Mouse (Mus musculus) telencephalon, adult 2 months (tissue): Measurements from ENCODE around the gene Arfgap3.
"Not testable (repeated sequence)": the region's sequence is repeated elsewhere in the genome, so short reads cannot be mapped to it uniquely, and the experiment has no call there.

Source experiments
- DNase-seq: peaks from one replicate; pipeline ENCODE4 v3.0.0-alpha.2; 2011; ENCODE audit warnings: low read depth, low spot score

Arfgap3 gene

GRCm38 (mm10) chr15:83345898-83346529, 4.0 kb downstream of the Arfgap3 start:
- DNase-seq: no peak

DNA sequence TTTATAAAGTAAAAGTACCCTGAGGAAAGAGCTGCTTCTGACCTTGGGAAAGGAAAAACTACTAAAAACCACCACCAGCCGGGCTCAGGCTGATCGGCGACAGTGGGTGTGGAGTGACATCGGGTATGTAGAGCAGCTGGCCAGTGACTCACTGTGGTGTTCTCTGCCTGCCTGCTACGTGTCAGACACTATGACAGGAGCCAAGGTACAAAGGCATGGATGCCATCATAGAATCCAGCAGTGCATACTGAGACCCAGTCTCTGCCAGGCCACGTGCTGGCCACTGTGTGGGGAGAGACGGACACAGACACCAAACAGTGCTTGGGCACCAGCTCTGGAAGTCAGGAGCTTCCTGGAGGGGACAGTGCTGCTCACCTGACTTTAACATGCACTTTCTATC, 5.1 kb downstream of the Arfgap3 start:
- peak; percentile 26 for DNase-seq

DNA sequence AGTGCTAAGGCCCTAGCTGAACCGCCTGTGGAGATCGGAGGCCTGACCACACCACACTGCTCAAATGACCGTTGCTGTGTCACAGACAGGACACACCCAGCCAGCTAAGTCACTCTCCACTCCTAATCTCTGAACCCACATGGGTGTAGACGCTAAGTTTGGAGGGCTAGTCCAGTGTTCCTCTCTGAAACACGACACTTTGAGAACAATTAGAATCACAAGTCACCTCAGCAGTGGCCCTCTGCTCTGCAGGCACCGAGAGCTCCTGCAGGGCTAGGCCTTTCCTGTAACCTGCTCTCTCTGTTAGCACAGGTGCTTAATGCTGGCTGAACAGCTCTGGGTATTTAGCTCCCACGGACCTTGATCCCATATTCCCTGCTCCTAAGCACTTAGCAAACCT, 5.9 kb downstream of the Arfgap3 start:
- DNase-seq: no peak

DNA sequence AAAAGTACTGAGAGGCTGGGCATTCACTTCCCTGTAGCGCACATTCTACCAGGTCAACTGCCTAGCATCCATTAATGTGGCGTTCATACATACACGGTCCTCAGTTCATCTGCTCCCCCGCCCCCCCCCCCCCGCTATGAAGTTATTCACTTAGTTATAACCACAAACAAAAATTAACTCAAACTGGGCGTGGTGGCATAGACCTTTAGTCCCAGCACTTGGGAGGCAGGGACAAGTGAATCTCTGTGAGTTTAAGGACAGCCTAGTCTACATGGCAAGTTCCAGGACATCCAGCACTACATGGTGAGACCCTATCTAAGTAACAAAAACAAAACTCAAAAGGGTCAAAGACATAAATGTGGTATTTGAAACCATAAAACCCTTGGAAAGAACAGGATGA, 11.1 kb downstream of the Arfgap3 start:
- no peak for DNase-seq

GRCm38 (mm10) chr15:83337903-83338870, 11.9 kb downstream of the Arfgap3 start:
- no peak for DNase-seq

GRCm38 (mm10) chr15:83332373-83332772, 17.7 kb downstream of the Arfgap3 start:
- DNase-seq: no peak

GRCm38 (mm10) chr15:83328952-83329351, 21.1 kb downstream of the Arfgap3 start:
- no peak for DNase-seq

DNA sequence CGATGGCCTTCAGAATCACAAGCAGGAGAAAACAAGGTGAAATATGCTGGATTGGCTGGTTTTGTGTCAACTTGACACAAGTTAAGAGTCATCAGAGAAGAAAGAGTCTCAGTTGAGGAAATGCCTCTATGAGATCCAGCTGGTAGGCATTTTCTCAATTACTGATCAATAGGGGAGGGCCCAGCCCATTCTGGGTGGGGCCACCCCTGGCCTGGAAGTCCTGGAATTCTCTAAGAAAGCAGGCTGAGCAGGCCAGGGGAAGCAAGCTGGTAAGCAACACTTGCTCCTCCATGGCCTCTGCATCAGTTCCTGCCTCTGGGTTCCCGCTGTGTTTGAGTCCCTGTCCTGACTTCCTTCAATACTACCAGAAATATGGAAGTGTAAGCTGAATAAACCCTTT, 27.0 kb downstream of the Arfgap3 start:
- no peak for DNase-seq

GRCm38 (mm10) chr15:83314914-83315313, 35.1 kb downstream of the Arfgap3 start:
- DNase-seq: no peak

GRCm38 (mm10) chr15:83309878-83310277, 40.2 kb downstream of the Arfgap3 start:
- no peak for DNase-seq

- not testable (repeated sequence) for DNase-seq
Observed at GRCm38 (mm10) chr15:83308708-83309107, 41.3 kb downstream of the Arfgap3 start.

DNA sequence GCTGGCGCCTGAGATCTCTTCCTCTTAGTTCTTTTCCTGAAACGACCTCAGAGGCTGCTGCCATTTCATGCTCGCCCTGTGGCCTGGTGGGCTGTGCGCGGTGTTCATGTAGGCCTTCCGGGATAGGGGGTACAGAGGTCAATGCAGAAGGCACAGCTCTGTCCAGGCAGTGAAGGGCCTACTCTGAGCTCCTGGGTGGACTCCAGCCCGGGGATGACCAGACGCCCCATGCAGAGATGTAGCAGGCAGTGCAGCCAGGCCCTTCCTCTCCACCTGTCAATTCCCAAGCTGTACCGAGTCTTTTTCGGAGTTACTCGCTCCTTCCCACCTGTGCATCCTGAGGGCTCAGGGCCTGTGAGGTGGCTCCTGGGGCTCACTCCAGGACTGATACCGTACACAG, 43.9 kb downstream of the Arfgap3 start:
- no peak for DNase-seq

DNA sequence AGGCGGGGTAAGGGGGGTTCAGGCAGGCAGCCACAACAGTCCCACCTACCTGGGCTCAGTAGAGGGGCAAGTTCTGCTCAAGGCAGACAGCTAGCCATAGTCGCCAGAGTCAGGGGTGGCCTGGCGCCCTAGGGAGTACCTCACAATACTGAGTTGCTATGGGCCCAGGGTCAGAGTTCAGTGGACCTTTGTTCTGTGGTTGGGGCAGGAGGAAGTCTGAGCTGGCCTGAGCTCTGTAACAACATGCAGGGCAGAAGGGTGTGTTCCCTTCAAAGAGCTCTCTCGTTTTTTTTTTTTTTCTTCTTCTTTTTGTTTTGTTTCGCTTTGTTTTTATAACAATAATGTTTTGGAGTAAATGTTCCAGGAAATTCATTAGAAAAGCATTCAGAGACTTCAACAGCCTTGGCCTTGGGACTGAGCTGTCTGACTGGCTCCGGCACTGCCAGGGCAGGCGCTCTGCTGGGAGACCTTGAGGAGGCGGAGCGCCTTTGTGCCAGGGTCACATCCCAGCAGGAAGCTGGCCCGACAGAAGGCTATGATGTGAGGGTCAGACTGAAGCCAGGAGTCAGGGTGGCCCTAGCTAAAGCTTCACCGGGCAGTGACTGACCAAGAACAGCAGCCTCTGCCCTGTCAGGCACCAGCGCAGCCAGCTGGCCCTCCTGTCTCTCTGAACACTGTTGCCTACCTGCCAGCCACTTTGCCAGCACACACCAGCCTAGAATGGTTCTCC, 44.7 kb downstream of the Arfgap3 start:
- no peak for DNase-seq

- no peak for DNase-seq
Observed at GRCm38 (mm10) chr15:83304804-83305191, 45.2 kb downstream of the Arfgap3 start.

- DNase-seq: no peak
Observed at GRCm38 (mm10) chr15:83303656-83304484, 46.2 kb downstream of the Arfgap3 start.

DNA sequence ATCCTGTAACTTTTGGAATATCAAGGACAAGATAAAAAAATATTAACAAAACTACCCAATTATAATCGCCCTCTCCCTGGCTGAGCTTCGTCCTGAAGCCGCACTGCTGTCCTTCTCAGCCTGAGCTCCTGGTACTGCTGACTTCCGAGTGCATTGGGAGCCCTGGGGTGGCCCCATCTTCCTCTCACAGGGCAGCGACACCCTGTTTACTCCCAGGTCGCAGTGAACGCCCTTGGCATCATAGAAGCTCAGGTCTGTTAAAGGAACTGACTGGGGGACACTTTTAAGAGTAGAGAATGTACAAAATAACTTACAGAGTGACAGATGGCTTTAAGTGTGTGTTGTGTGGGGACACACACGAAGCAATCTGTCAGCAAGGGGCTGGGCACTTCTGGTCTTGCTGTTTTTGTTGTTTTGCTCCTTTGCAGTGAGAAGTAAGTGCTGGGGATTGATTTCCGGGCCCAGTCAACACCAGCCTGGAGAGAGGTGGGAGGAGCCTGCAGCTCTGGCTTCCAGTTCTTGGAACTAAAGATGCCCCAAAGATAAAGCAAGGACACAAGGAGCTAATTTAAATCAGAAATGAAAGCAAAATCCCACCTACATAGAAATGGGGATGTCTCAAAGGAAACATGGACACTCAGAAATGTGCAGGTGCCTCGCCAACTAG, 50.0 kb downstream of the Arfgap3 start:
- DNase-seq: peak; percentile 10

- DNase-seq: no peak
Observed at GRCm38 (mm10) chr15:83299450-83299849, 50.6 kb downstream of the Arfgap3 start.

- DNase-seq: no peak
Observed at GRCm38 (mm10) chr15:83298810-83299209, 51.2 kb downstream of the Arfgap3 start.

- no peak for DNase-seq
Observed at GRCm38 (mm10) chr15:83298313-83298712, 51.7 kb downstream of the Arfgap3 start.

DNA sequence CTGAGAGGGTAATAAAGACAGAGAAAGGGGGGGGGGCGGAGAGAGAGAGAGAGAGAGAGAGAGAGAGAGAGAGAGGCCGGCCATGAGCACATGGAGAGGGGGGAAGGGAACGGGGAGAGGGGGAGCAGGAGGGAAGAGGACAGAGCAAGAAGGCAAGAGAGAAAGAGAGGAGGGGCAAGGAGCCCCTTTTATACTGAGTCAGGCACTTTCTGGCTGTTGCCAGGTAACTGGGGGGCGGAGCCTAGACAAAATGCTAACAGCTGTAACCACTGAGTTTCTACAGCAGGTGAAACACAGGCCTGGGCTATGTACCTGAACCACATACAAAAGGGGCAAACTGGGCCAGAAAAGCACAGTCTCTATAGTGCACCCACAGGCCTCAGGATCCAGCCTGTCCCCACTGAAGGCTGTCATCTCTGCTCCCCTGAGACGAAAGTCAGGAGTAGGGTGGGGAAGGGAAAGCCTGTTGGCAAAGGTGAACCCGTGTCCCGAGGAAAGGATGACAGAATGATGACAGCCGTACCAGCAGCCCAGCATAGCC, 53.2 kb downstream of the Arfgap3 start:
- no peak for DNase-seq
